Mouse (Mus musculus) spleen, postnatal 4 days (tissue): ENCODE measurements around the gene Hba-x.
A peak's percentile ranks its signal among the peaks of the same experiment; 100 is the strongest.

Experiments used
- DNase-seq, 2 experiments: peaks; one replicate each; pipeline ENCODE4 v3.0.0; 2022; ENCODE audit warnings: low spot score in 2 of 2

Gene Hba-x

GRCm38 (mm10) chr11:32321196-32321565 lies 45.0 kb downstream of the Hba-x start:
- DNase-seq = peak; percentile 82 to 92

- DNase-seq = peak; percentile 85 to 96
Observed at GRCm38 (mm10) chr11:32324609-32325008, 48.4 kb downstream of the Hba-x start.
